9 mouse cellular contexts compared by ENCODE assay signal in the genomic region with DNA sequence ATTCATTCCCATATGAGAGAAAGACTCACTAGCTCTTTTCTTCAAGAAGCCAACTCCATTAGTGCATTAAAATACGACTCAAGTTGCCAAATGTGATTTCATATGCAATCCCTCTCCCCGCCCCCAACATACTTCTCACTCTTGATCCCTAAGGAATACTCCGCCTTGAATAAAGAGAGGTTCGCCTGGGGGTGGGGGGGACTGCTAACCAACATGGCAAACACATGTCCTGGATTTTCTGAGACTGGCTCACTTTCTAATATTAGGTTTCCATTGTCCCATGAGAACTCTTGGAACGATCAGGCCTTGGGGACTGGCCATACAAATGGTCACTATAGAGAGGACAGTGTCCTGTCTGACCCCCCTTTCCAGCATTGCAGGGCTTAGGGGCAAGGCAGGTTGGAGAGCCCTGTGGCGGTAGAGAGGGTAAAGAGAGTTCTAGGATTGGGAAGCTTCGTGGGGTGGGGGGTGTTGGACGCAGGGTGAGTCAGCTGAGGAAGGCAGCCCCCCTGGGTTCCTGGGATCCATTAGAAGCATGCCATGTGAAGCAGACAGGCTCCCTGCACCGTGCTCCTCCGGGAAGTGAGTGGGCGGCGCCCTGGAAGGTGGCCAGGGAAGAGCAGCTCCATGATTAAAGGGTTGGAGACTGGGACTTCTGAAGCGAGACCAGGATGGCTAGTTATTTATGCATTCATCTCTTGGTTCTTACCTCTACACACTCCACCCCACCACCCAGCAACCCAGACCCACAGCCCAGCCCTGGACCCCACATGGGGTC.
A peak's percentile ranks its signal among the peaks of the same experiment; 100 is the strongest.
DNase-seq lines count a peak whose midpoint lies in the region; ATAC-seq and TF ChIP-seq lines count a peak whose summit lies in the region.
"Had no signal": no experiment of that assay in that cellular context is flagged by ENCODE, and none has a peak within 500 bp of the region (broad histone marks: within the 10 kb centered on the region; RNA-seq: fewer than 3 reads in every experiment).

No protein-coding gene starts in this region.

- H3K36me3 ChIP-seq in heart, postnatal 0 days (replicated peaks; ENCODE audit: control insufficient read depth, insufficient read depth, low read length) = no peaks in the 10 kb centered on the region
- H3K36me3 ChIP-seq: limb, embryonic 13.5 days had no signal

- no peaks in the 10 kb centered on the region for H3K27me3 ChIP-seq in heart, postnatal 0 days (ENCODE audit: control insufficient read depth, insufficient read depth, low read length)
- H3K27me3 ChIP-seq: limb, embryonic 13.5 days had no signal

- no peak overlapping the region for H3K9ac ChIP-seq in heart, postnatal 0 days (replicated peaks; ENCODE audit: low read depth, low read length)
- H3K9ac ChIP-seq: limb, embryonic 13.5 days had no signal

- H3K4me1 ChIP-seq in heart, postnatal 0 days (ENCODE audit: control insufficient read depth, insufficient read depth) = peaks cover 33% of the 10 kb centered on the region

- TF ChIP-seq CTCF in heart, postnatal 0 days (IDR thresholded peaks at IDR 0.05; ENCODE audit: low read depth) = no peak

- TF ChIP-seq EP300 in heart, postnatal 0 days (IDR thresholded peaks at IDR 0.05; ENCODE audit: low read depth) = no peak

- 53% methylated on average over 13 of the region's 13 CpGs for WGBS in heart, postnatal 0 days

- ATAC-seq in heart, postnatal 0 days (ENCODE audit: insufficient read depth, low read depth) = peak; percentile 20; the same call in 1 of the 2 replicates

- H3K4me2 ChIP-seq in heart, postnatal 0 days (ENCODE audit: low read depth, low read length) = no peak overlapping the region

- no peaks in the 10 kb centered on the region for H3K9me3 ChIP-seq in heart, postnatal 0 days (replicated peaks; ENCODE audit: control insufficient read depth, low read length)
- H3K9me3 ChIP-seq: limb, embryonic 13.5 days had no signal

- H3K4me3 ChIP-seq in heart, postnatal 0 days (ENCODE audit: low read depth, low read length) = no peak overlapping the region
- H3K4me3 ChIP-seq: limb, embryonic 13.5 days had no signal

- peak; percentile 58 for DNase-seq in kidney, postnatal 10 days
- DNase-seq in kidney, postnatal 14 days = no peak
- DNase-seq in 3T3-L1 (ENCODE audit: low read depth, low spot score) = peak; percentile 63
- DNase-seq in brain, adult 2 months (ENCODE audit: low read depth, low spot score) = peak; percentile 31
- DNase-seq in heart, postnatal 0 days (ENCODE audit: low spot score) = peak; percentile 41
- DNase-seq in ovary, postnatal 14 days (ENCODE audit: low spot score) = no peak
- no peak for DNase-seq in kidney, adult 11 months
- DNase-seq in layer of hippocampus, postnatal 36 days = no peak

- H3K27ac ChIP-seq in heart, postnatal 0 days (ENCODE audit: low read depth) = no peak overlapping the region

Comparison
In these comparisons a context has a peak if more than half of its experiments do, and no peak if none do; other contexts are left out.
1. DNase-seq: peak in kidney, postnatal 10 days (single experiment), 3T3-L1 (single experiment), brain, adult 2 months (single experiment) and heart, postnatal 0 days (single experiment); none in kidney, postnatal 14 days (single experiment), ovary, postnatal 14 days (single experiment), kidney, adult 11 months (single experiment) and layer of hippocampus, postnatal 36 days (0 of 2).